ENCODE assay signal across 24 mouse cellular contexts in the genomic region with DNA sequence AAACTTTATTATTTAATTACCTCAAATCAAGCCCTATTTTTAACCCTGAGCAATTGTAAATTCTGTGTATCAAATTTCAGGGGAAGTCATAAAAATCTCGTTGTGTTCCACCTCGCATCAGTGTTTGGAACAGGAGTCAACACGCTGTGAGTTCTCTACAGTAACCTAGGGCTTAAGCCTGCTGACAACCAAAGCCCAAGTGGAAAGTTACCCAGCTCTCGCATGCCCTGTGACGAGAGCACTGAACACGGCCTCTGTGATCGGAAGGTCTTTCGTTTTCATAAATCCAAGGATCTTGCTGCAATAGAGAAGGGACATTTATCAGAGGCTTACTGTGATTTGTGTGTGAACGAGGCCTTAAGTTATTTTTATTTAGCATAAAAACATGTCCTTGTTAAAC.
"Had no signal": no experiment of that assay in that cellular context is flagged by ENCODE, and none has a peak within 500 bp of the region (broad histone marks: within the 10 kb centered on the region; RNA-seq: fewer than 3 reads in every experiment).

No protein-coding gene starts in this region.

- H3K4me1 ChIP-seq: limb, embryonic 12.5 days; limb, embryonic 15.5 days; midbrain, embryonic 12.5 days; midbrain, embryonic 15.5 days; neural tube, embryonic 12.5 days; neural tube, embryonic 15.5 days had no signal

- H3K27ac ChIP-seq: left cerebral cortex, adult 2 months; limb, embryonic 12.5 days; limb, embryonic 15.5 days; liver, embryonic 14.5 days; macrophage; midbrain, embryonic 12.5 days; midbrain, embryonic 15.5 days; neural tube, embryonic 12.5 days; neural tube, embryonic 15.5 days; stomach, postnatal 0 days had no signal

- H3K4me3 ChIP-seq: left cerebral cortex, adult 2 months; limb, embryonic 12.5 days; limb, embryonic 15.5 days; midbrain, embryonic 12.5 days; midbrain, embryonic 15.5 days; neural tube, embryonic 12.5 days; neural tube, embryonic 15.5 days had no signal

- ATAC-seq: liver, postnatal 0 days; lung, postnatal 0 days; midbrain, embryonic 15.5 days had no signal

- H3K27me3 ChIP-seq: limb, embryonic 12.5 days; limb, embryonic 15.5 days; midbrain, embryonic 12.5 days; midbrain, embryonic 15.5 days; neural tube, embryonic 12.5 days; neural tube, embryonic 15.5 days had no signal

- DNase-seq: kidney, postnatal 10 days; kidney, postnatal 36 days; layer of hippocampus, postnatal 36 days; left cerebral cortex, postnatal 4 days; liver, postnatal 0 days; lung, embryonic 14.5 days; right cerebral cortex, adult 18-20 months; right cerebral cortex, postnatal 14 days; right cerebral cortex, postnatal 4 days; thymus, adult 2 months; thymus, postnatal 14 days; thymus, postnatal 4 days had no signal

- H3K4me2 ChIP-seq: limb, embryonic 12.5 days; limb, embryonic 15.5 days; liver, embryonic 11.5 days; lung, embryonic 14.5 days; midbrain, embryonic 12.5 days; midbrain, embryonic 15.5 days; neural tube, embryonic 12.5 days; neural tube, embryonic 15.5 days had no signal

- H3K9me3 ChIP-seq: limb, embryonic 12.5 days; limb, embryonic 15.5 days; midbrain, embryonic 12.5 days; midbrain, embryonic 15.5 days; neural tube, embryonic 12.5 days; neural tube, embryonic 15.5 days had no signal

- H3K9ac ChIP-seq: limb, embryonic 12.5 days; limb, embryonic 15.5 days; liver, embryonic 14.5 days; liver, postnatal 0 days; lung, embryonic 14.5 days; midbrain, embryonic 12.5 days; midbrain, embryonic 15.5 days; neural tube, embryonic 12.5 days; neural tube, embryonic 15.5 days had no signal
